Mouse (Mus musculus) left cerebral cortex, adult 2 months (tissue): ENCODE data around the gene Washc1. TPM values are rescaled to one million over a fixed set of nuclear protein-coding genes. Genes with fewer than 3 reads are reported as not detected.
"Not testable (repeated sequence)": the region's sequence is repeated elsewhere in the genome, so short reads cannot be mapped to it uniquely, and the experiment has no call there.

Experiments
- DNase-seq, 2 experiments: peaks; one replicate each; pipeline ENCODE4 v3.0.0; 2021 to 2022; ENCODE audit warnings: low spot score in 2 of 2, mixed read lengths in 1 of 2; ENCODE audit errors: extremely low spot score in 1 of 2
- H3K27ac ChIP-seq: fragments of 200-600 bp; 2 replicates; pipeline ENCODE4 v1.8.1; 2022
- H3K4me3 ChIP-seq: fragments of 200-600 bp; 2 replicates; pipeline ENCODE4 v1.8.1; 2022
- CTCF ChIP-seq: fragments of 200-600 bp; IDR thresholded peaks from 2 replicates; pipeline ENCODE4 v1.8.1; 2022; ENCODE audit warnings: antibody characterized with exemption, mild to moderate bottlenecking, moderate library complexity
- intact Hi-C: fragments of 180-260 bp; cut with DNase I; formaldehyde crosslinking; loops from one replicate; pipeline ENCODE4 v1.15.1; 2025
- long read RNA-seq, 2 experiments: library from polyadenylated mRNA; stranded (forward); transcript quantifications; one replicate each; pipeline ENCODE4 v2.0.0; 2021; ENCODE audit warnings: borderline mapping rate in 2 of 2
- total RNA-seq, 2 experiments: library from RNA; stranded (reverse); gene quantifications; 2 replicates each; pipeline ENCODE4 v1.2.3; 2021

The Washc1 gene
- total RNA-seq = 10 to 100 TPM; 39.2 to 46.2 TPM
- long read RNA-seq, experiment 1, transcript Washc1-201 (11 exons, 2,905 nt) = major isoform, 8 of 15 reads
- long read RNA-seq, experiment 1, partial matches to known transcripts = 0 of 15 reads
- long read RNA-seq, experiment 1, other reads (novel, unspliced or antisense) = 3 of 15 reads
- long read RNA-seq, experiment 2, partial matches to known transcripts = 0 of 6 reads
- long read RNA-seq, experiment 2, other reads (novel, unspliced or antisense) = 1 of 6 reads

DNA sequence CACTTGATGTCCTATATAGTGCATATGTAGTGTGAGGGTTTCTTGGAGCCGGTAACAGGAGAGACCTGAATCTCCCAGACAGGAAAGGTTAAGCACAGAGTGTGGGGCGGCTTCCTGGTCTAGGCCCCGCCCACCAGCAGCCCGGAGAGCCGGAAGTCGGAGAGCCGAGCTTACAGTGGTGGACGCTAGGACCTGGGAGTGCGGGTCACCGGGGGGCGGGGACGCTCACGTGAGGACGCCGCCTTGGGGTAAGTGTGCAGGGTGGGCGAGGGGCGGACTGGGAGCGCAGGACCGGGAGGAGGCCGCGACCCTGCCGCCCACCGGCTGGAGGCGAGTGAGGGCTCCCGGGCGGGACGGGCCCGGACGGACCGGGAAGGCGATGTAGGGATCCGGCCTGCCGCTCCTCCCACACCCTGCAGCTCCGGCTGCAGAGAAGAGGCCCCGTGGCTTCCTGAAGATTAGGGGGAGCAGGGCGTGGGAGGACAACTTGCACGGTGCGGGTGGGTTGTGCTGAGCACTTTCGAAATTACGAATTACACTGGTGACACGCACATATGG, at the start of gene Washc1:
Gene Washc1 (plus strand): TSS at position 144 of the 558 bp plus-strand sequence.
- DNase-seq = peak; percentile 85 to 88
- Histone ChIP-seq H3K27ac (peak within 1 kb of the TSS; percentile 89), H3K4me3 (peak within 1 kb of the TSS; percentile 59)
- intact Hi-C loops = no loop called here
- no peak; the same call in 1 of the 2 replicates for TF ChIP-seq CTCF

DNA sequence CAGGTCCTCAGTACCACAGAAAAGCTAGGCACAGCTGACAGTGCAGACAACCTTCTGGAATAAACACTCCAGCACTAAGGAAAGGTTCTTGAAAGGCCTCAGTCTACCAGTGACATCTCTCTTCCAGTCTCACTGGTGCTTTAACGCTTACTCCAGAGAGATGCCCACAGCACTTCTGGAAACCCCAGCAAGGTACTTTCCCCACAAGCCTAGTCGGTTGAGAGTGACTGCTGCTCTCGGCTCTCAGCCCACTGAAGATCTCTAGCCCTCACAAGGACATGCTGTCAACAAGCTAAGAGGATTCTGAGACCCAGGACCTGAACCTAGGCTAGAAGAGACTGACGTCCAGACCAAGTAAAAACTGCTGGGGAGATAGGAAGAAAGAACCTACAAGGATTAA, 46.2 kb upstream of the Washc1 start:
- Histone ChIP-seq H3K27ac (no peak overlapping the region), H3K4me3 (no peak overlapping the region)
- no peak for TF ChIP-seq CTCF
- no peak for DNase-seq
- intact Hi-C loops = no loop called here

DNA sequence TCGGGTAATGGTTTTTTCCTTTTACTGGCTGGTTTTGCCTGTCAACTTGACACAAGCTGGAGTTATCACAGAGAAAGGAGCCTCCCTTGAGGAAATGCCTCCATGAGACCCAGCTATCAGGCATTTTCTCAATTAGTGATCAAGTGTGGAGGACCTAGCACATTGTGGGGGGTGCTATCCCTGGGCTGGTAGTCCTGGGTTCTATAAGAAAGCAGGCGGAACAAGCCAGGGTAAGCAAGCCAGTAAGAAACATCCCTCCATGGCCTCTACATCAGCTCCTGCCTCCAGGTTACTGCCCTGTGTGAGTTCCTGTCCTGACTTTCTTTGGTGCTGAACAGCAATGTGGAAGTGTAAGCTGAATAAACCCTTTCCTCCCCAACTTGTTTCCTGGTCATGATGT, 42.3 kb upstream of the Washc1 start:
- DNase-seq, H3K27ac ChIP-seq, H3K4me3 ChIP-seq, intact Hi-C loops: not testable (repeated sequence)

DNA sequence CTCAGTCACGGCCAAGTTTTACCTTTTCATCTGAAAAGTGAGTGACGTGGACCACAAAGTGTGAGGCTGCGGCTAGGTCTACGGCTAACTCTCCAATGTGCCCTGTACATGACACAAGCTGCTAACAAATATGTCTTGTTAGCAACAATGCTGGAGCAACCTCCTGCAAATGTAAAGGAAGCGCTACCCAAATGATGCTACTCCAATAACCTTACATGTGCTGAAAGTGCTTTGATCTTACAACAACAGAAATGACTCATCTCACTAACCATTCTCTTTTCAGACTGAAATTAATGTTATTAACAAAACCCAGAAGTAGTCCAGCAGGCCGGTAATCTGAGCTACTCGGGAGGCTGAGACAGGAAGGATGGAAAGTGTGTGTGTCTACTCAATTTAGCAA, 37.4 kb upstream of the Washc1 start:
- no peak for TF ChIP-seq CTCF
- no peak for DNase-seq
- no peak overlapping the region for H3K27ac ChIP-seq
- no peak overlapping the region for H3K4me3 ChIP-seq
- intact Hi-C loops = no loop called here

DNA sequence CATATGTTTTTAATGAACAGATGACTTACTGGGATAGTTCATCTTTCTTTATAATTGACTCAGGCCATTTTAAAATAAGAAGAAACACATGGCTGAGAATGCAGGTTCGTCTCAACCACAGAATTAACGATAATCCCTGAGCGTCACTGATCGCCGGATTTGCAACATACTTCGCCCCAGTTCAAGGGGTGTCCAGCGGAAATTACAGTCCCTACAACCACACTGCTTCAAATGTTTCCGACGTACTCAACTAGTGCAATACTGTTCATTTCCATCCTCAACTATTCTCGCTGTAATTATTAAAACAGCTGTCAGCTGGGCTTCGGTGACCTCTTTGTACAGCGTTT, 35.5 kb upstream of the Washc1 start:
- no peak for DNase-seq

GRCm38 (mm10) chr17:66076174-66076927, 35.0 kb upstream of the Washc1 start:
- intact Hi-C loops = no loop called here
- Histone ChIP-seq H3K27ac (peak overlapping the region; percentile 94), H3K4me3 (peak overlapping the region; percentile 97)
- DNase-seq = peak; percentile 55 to 62
- no peak for TF ChIP-seq CTCF

More for the DNA sequence above, 35.5 kb upstream of the Washc1 start:
- intact Hi-C loops = no loop called here
- Histone ChIP-seq H3K4me3 (peak overlapping the region; percentile 97), H3K27ac (peak overlapping the region; percentile 85)
- no peak for TF ChIP-seq CTCF

GRCm38 (mm10) chr17:66076934-66077333, 34.4 kb upstream of the Washc1 start, which contains the start of gene Ankrd12:
TSS of gene Ankrd12 (minus strand) at chr17:66077089.
- intact Hi-C loops = loop anchor here (1.0 kb wide), 2 partner anchors 12 to 24 kb away; partner anchors contain the start of gene Ndufv2
- Histone ChIP-seq H3K4me3 (peak within 1 kb of the TSS; percentile 97), H3K27ac (peak within 1 kb of the TSS; percentile 96)
- peak; percentile 97 for DNase-seq
- no peak for TF ChIP-seq CTCF

DNA sequence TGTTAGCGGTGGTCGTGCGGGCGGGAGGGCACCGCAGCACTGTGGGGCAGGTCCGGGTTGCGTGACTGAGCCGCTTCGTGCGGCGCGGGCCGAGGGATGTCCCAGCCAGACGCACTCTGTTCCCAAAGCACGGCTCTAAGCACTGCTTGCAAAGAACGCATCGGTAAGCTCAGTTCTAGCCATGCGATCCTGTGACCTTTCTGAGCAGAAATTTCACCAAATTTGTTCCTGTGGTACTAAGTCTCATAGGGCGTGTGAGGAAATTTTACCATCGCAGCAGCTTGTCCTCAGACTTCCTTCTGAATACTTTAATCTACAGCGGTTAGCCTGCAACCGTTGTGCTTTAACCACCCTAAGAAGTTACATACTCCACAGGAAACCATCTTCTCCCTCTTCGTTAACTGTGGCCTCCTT, 33.9 kb upstream of the Washc1 start:
- intact Hi-C loops = loop anchor here (1.0 kb wide), 2 partner anchors 12 to 24 kb away; partner anchors contain the start of gene Ndufv2
- DNase-seq = no peak
- peak overlapping the region; percentile 97 for H3K4me3 ChIP-seq
- no peak for TF ChIP-seq CTCF
- H3K27ac ChIP-seq = peak overlapping the region; percentile 96

- TF ChIP-seq CTCF = peak; percentile 9; the same call in 1 of the 2 replicates
- no peak for DNase-seq
- intact Hi-C loops = no loop called here
- no peak overlapping the region for H3K27ac ChIP-seq
- no peak overlapping the region for H3K4me3 ChIP-seq
Observed at GRCm38 (mm10) chr17:66084486-66084885, 26.9 kb upstream of the Washc1 start.

DNA sequence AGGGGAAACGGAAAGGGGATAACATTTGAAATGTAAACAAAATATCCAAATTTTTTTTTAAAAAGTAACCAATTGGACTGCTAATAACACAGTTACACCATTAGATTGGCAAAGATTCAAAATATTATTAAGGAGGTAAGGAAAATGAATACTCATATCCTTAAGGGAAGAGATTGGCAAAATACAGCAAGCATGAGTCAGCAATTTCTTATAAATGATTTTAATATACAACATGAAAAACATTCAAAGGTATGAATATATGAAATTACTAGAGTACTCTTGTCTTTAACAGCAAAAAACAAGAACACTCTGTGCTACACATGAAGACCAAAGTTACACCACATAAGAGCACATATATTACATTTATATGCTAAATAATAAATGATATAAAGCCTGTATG, 26.3 kb upstream of the Washc1 start:
- intact Hi-C loops = no loop called here
- Histone ChIP-seq H3K4me3 (no peak overlapping the region), H3K27ac (no peak overlapping the region)
- TF ChIP-seq CTCF = no peak
- DNase-seq = no peak

- DNase-seq = no peak
- TF ChIP-seq CTCF = no peak
- Histone ChIP-seq H3K4me3 (no peak overlapping the region), H3K27ac (no peak overlapping the region)
- intact Hi-C loops = no loop called here
Observed at GRCm38 (mm10) chr17:66090251-66090650, 21.1 kb upstream of the Washc1 start.

DNA sequence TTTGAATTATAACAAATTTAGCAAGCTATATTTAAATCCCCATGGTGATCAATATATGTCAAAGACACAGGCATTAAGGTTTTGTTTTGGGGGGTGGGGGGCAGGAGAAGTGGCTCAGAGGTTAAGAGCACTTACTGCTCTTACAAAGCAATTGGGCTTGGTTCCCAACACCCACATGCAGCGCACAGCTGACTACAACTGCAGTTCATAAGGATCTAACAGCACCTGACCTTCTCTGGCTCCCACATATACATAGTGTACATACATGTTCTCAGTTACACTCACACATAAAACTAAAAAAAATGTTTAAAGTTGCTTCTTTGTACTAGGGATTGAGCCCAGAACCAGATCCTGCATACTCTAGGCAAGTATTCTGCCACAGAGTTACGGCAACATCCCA, 20.0 kb upstream of the Washc1 start:
- intact Hi-C loops = no loop called here
- DNase-seq = no peak
- H3K4me3 ChIP-seq = no peak overlapping the region
- TF ChIP-seq CTCF = no peak
- no peak overlapping the region for H3K27ac ChIP-seq
